Mouse (Mus musculus): ENCODE data around the gene Cd300c2. TPM values are rescaled to one million over a fixed set of nuclear protein-coding genes. Genes with fewer than 3 reads are reported as not detected.

Gene Cd300c2
- polyA plus RNA-seq (2017; shearing (Covaris generic)): 1.5 TPM

GRCm38 (mm10) chr11:115001474-115002040 is at the start of gene Cd300c2:
Gene Cd300c2 (minus strand): TSS chr11:115001880.

GRCm38 (mm10) chr11:115048259-115048658 is 46.6 kb upstream of the Cd300c2 start, which contains the start of gene Cd300ld3:
Gene Cd300ld3 (minus strand): TSS chr11:115048409.

GRCm38 (mm10) chr11:115037669-115038068 is 36.0 kb upstream of the Cd300c2 start, which contains the start of gene Cd300ld5:
Gene Cd300ld5 (minus strand): TSS chr11:115037769.

GRCm38 (mm10) chr11:115026912-115027311 is 25.2 kb upstream of the Cd300c2 start, which contains the start of gene Cd300ld4:
Gene Cd300ld4 (minus strand): TSS chr11:115027012.

GRCm38 (mm10) chr11:115016093-115016492 is 14.4 kb upstream of the Cd300c2 start, which contains the start of gene Cd300ld2:
Gene Cd300ld2 (minus strand): TSS chr11:115016193.

GRCm38 (mm10) chr11:114989793-114990192 is 11.9 kb downstream of the Cd300c2 start, which contains the start of gene Cd300ld:
Gene Cd300ld (minus strand): TSS chr11:114989922.

GRCm38 (mm10) chr11:114968752-114969207 is 32.9 kb downstream of the Cd300c2 start, which contains the start of gene Cd300c:
Gene Cd300c (minus strand): TSS chr11:114969157.

Other genes starting within 250 kb of the Cd300c2 start
- 0.15 TPM for gene Kif19a, start 236.5 kb downstream of the Cd300c2 start, polyA plus RNA-seq (2017; shearing (Covaris generic))
- not detected for gene Btbd17, start 205.9 kb downstream of the Cd300c2 start, polyA plus RNA-seq (2017; shearing (Covaris generic))
- not detected for gene Gpr142, start 203.0 kb downstream of the Cd300c2 start, polyA plus RNA-seq (2017; shearing (Covaris generic))
- 0.20 TPM for gene Gprc5c, start 150.7 kb downstream of the Cd300c2 start, polyA plus RNA-seq (2017; shearing (Covaris generic))
- 1.3 TPM for gene Cd300a, start 111.8 kb downstream of the Cd300c2 start, polyA plus RNA-seq (2017; shearing (Covaris generic))
- gene Cd300lb, start 67.5 kb downstream of the Cd300c2 start, polyA plus RNA-seq (2017; shearing (Covaris generic)): 0.32 TPM
- gene Cd300c, start 32.7 kb downstream of the Cd300c2 start, polyA plus RNA-seq (2017; shearing (Covaris generic)): not detected
- 0.79 TPM for gene Cd300ld, start 12.0 kb downstream of the Cd300c2 start, polyA plus RNA-seq (2017; shearing (Covaris generic))
- gene Cd300ld2, start 14.3 kb upstream of the Cd300c2 start, polyA plus RNA-seq (2017; shearing (Covaris generic)): not detected
- not detected for gene Cd300ld4, start 25.1 kb upstream of the Cd300c2 start, polyA plus RNA-seq (2017; shearing (Covaris generic))
- not detected for gene Cd300ld5, start 35.9 kb upstream of the Cd300c2 start, polyA plus RNA-seq (2017; shearing (Covaris generic))
- not detected for gene Cd300ld3, start 46.5 kb upstream of the Cd300c2 start, polyA plus RNA-seq (2017; shearing (Covaris generic))
- 1.2 TPM for gene Cd300e, start 60.3 kb upstream of the Cd300c2 start, polyA plus RNA-seq (2017; shearing (Covaris generic))
- gene Rab37, start 89.6 kb upstream of the Cd300c2 start, polyA plus RNA-seq (2017; shearing (Covaris generic)): 248 TPM
- gene Cd300lf, start 132.1 kb upstream of the Cd300c2 start, polyA plus RNA-seq (2017; shearing (Covaris generic)): 2.1 TPM
- gene Slc9a3r1, start 161.5 kb upstream of the Cd300c2 start, polyA plus RNA-seq (2017; shearing (Covaris generic)): 595 TPM
- gene Tmem104, start 185.6 kb upstream of the Cd300c2 start, polyA plus RNA-seq (2017; shearing (Covaris generic)): 18.1 TPM
- gene Nat9, start 186.0 kb upstream of the Cd300c2 start, polyA plus RNA-seq (2017; shearing (Covaris generic)): 15.8 TPM

Measured in inflammation-experienced regulatory T-cells, adult 16 weeks (primary cell).